Mouse (Mus musculus) cerebellum, postnatal 4 days (tissue): ENCODE data around the gene Brdt.
A peak's percentile ranks its signal among the peaks of the same experiment; 100 is the strongest.

Experiments
- DNase-seq, 2 experiments: peaks; one replicate each; pipeline ENCODE4 v3.0.0; 2022; ENCODE audit warnings: low spot score in 2 of 2, mixed read lengths in 1 of 2

Gene Brdt

DNA sequence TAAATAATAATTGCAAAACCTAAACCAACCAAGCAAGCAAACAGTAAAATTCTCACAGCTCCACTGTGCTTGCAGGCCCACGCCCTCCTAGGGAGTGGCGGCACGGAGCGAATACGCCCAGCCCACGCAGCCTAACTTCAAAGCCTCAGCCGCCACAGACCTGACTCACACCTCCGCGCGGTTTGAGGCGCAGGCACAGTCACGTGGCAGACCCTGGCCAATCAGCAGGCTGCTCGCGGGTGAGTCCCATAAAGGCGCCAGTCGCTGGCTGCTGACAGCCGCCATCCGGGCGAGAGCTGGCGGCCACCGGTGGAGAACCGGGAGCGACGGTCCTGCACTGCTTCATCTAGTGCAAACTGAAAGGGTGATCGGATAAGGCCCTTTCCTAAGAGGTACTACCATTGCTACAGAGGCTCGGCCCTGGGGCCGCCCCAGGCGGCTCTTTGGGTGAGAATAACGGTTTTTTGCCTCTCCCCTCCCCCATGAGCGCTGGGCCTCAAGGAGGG lies at the start of gene Brdt:
Gene Brdt (plus strand): TSS at position 244 of the 506 bp plus-strand sequence.
- no peak for DNase-seq

DNA sequence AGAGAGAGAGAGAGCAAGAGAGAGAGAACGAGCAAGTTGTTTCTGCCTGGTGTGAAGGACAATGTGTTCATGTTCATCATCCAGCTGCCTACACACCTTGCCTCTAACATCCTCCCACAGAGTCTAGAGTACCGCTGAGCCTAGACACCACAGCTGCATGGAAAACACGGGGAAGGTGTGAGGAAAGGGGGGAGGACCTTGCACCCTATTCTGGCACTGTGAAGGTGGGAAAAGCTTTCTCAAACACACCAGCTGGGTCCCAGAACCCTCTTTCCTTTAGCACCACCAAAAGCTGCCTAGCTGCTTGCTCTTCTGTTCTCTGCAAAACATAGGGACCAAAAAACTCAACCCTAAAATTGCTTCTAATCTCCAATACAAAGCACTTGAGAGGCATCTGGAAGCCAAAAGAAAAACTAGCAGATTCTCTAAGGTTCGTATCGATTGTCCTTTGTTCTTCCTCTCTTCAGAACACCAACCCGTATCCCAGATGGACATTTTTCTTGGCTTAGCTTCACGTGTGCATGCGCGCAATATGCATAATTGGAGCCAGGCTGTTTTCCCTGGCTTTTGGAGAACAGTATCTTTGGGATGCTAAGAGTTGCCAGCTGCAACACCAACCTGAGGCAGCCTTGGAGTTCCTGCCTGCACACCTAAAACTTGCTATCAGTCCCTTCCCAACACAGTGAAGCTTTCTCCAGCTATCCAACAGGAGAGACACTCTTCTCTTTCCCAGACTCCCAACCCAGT lies 48.2 kb upstream of the Brdt start:
- DNase-seq: no peak

DNA sequence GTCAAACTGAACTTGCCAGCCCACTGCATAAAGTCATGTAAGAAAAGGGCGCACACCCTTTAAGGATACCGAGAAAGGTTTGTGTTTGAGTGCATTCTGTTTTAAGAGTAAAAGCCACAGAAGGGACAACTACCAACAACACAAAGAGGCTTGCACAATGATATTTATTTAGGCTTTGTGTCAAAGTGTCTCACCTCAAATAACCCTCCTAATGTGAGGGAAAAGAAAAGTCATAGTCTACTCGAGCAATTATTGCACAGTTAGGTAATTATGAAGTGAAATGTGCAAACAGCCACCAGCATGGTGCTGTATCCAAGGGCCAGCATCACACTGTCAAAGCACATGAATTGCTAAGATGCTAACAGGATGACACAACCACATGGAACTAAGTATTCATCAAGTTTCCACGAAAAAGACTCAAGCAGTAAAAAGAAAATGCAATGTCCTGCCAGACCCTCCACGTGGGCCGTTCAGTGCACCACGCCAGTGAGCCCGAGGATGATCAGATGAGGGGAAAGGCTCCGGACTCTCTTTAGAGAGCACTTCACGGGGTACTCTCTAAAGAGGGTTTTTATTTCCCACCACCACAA lies 46.9 kb upstream of the Brdt start:
- no peak for DNase-seq

DNA sequence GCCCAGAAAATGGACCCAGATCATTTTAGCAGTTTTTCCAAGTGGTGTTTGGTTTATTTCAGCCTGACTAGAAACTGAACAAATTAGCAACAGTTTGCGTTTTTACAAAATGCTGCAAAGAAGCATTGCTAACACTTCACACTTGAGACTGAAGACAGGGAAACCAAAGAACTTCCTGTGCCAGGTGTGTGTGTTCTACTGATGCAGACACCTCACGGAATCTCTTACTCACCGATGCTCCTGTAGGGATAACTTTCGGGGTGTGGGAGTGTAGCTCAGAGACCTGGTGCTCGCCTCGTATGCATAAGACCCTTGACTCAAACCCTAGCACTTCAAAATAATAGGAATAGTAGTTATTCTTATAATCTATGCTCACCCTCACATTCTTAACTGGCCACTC lies 45.4 kb upstream of the Brdt start:
- no peak for DNase-seq

DNA sequence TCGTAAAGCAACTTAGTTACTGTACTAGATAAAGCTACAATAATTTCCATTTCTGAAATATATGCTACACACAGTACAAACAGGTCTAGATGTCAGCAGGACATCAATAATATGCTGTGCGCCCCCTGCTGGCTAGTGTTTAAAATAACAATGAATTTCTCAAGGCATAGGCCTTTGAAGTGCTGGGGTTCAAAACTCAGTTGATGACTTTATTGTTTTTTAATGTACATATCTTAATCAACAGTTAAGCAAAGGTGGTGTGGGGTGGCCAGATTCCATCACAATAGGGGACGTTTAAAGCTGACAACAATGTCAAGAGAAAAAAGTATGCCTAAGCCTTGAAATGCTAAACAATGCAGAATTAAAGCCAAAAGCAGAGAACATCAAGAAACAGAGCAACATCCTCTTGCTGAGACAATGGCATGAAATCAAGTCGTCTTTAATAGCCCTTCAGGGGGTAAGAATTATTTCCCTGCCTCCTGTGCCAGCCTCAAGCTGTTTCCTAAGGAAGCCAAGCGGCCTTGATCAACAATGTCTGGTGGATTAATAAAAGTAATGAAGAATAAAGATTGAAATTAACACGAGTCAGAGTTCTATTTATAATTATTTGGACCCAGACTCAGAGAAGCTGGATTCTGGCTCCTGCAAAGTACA lies 43.6 kb upstream of the Brdt start:
- peak; percentile 47 to 60 for DNase-seq

DNA sequence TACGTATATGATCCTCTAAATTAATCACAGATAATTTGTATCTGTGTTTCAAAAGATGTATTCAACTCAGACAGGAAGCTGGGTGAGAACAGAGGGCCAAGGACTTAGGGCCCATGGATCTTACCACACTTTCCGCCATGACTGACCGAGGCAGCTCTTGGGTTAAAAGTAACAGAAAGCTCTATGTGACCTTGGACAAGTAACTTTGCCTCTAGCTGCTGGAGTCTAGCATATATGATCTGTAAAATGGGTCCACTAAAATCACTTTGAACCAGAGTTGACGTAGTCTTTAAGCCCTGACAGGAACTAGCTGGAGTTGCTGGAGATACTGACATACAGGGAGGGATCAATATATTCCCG lies 43.1 kb upstream of the Brdt start:
- DNase-seq: no peak

DNA sequence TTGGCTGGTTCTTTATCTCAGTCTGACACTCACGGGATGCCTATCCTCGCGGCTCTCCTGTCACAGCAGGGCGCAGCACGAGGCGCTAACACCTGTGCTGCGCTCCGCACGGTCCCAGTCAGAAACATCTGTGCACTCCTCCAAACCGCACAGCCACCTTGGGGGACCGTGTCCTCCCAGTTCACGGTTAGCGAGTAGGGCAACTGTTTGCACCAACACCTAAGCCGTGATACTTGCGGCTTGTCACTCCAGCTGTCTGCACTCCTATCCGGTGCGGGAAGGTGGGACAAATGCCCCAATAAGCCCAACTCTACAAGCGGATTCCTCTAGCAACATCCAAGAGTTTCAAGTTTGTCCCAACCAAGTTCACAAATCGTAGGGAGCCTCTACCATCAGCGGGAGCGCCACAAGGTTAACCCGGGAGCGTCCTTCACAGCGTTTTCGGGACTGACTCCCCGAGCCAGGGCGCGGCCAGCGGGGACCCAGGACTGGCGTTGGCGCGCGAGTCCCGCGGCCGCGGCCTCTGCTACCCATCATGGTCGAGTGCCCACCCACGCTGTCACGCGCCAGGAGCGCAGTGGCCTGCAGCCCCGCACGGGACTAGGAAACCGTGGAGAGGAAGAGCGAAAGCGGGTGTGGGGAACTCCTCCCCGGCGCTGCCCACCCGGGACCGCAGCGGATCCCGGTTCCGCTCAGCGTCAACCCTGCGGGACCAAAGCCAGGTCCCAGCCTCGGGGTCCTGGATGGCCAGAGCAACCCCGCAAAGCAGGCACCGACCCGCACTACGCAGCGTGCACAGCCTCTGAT lies 42.3 kb upstream of the Brdt start:
- peak in 1 of 2 experiments; percentile 34 for DNase-seq

DNA sequence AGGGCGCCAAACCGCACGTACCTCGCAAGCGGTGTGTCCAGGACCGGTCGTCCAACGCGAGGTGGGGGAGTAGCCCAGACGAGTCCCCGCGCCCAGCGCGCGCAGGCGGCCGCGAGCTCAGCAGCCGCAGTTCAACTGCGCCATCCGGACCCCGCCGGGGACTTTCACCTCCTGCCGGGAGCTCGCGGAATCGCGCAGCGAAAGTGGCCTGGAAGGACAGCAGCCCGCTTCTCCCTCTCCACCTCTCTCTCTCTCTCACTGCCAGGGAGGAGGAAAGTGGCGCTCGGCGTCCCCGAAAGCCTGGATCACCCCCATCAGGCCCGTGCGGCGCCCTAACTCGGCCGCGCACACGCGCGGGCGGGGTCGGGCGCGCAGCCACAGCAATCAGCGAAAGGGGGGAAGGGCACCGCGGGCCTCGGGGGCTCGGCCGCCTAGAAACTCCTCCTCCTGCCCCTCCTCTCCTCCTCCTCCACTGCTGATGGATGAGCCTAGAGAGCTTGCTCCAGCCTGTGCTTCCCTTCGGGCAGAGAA lies 41.7 kb upstream of the Brdt start, which contains the start of gene Tgfbr3:
Gene Tgfbr3 (minus strand): TSS at position 396 of the 531 bp plus-strand sequence.
- DNase-seq: peak; percentile 45 to 67

DNA sequence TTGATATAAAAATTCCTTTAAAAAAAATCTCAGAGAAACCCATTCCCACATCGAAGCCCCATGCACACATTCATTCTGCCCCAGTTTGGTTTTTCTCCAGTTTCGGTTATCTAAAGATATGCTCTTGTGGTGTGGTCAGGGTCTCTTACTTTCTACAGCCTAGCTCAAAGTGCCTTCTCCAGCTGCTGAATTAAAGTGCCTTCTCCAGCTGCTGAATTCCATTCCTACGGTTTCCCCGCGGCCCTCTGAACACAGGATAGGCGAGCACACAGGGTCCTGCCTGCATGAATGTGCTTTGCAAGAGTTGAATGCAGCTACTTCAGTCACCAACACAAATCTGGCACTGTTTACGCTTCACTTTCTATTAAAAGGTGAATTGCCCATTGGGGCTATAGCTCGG lies 41.0 kb upstream of the Brdt start:
- DNase-seq: no peak

DNA sequence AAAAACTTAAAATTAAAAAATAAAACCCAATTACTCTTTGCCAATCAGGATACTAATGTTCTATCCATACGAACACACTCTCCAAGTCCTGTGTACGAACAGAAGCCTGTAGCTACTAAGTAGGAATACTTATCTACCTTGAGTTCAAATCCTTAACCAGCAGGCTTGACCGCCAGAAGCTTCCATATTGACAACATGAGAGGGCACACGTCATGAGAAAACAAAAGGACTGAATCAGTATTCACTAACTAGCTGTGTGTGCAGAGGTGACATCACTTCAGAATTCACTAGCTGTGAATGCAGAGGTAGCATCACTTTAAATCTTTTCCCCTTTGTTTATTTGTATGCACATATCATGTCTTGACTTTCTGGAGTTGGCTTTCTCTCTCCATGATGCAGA lies 36.9 kb upstream of the Brdt start:
- no peak for DNase-seq

DNA sequence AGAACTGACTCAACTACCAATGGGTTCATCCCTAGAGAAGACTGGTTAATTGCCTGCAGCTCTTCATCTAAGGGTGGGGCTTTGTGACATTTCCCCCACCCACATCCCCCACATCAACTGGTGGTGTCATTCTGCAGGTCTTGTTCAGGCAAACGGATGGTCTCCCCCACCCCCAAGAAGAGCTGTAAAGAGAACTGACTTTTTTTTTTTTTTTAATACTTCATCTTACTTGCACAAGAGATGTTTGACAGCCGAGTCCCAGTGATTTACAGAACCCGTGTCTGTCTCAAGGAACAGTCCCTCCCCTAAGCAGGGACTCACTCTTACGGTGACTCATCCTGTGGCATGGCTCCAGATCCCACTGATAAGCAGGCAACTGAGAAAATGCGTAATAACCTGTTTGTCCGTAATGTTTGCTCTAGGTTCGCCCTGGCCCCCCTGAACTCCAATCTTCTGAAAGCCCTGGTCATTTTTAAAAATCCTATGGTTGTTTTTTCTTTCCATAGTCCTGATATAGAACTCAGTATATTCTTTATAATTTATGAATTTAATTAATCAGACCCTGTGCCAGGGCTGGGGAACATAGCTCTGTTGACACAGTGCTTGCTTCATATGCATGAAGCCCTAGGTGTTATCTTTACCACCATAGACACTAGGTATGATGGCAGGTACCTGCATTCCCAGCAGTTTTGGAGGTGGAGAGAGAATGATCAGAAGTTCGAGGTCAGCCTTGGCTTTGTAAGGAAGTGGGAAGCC lies 35.7 kb upstream of the Brdt start:
- DNase-seq: no peak

DNA sequence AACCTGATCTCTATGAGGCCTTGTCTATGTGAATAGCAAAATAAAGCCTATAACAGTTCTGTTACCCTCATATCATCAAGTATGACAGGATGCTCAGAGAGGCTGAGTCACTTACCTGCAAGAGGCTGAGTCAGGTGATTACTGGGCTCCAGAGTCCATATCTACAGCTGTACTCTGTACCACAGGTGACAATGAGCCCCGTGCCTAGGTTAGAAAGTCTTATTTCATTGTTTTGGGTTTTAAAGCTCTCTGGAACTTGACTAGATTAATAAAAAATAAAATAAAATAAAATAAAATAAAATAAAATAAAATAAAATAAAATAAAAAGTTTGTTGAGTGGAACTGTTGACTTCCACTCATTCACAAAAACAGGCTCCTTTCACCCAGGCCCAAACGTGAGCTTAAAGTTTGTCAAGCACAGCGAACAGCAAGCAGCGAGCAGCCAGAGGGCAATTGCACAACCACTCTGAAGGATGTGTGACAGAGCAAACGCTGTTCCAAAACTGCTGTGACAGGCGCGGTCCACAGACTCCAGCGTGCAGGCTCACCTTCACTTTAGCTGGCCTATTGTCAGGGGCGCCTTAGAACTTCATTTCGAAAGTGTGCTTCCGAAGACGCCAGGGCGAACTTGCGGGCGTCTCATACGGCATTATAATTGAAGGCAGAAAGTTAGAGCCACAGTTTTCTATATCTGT lies 35.0 kb upstream of the Brdt start:
- DNase-seq: no peak

DNA sequence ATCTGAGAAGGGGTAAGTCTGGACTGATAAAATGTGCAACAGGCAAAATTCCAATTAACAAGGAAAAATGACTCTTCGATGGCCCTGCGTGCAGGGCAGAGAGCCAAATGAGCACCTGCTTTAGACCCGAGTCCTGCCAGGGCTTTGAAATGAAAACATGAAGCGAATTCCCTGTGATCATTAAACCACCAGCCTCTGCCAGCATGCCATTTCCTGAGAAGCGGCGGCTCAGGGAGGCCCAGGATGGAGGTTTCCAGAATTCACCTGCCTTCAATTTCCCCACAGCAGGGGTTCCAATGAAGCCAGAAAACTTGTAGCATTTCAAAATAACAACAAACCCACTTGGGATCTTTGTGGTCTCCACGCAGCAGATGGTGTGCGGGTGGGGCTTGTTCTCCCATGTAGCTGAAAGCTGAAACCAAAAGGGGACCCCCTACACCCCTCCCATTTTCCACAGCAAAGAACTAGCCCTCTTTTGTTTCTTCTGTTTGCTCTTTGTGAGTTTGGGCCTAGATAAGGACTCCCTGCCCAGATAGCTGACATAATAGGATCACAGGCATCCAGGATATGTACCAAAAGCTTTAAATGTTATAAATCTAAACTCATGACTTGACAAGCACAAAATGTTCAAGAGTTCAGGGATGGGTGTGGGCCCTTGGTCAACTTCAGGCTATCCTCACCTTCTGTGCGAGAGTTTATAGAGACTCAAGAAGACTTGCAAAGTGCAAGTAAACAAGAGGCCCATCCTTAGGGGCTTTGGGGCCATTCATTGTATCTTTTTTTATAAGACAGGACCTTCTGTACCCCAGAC lies 34.2 kb upstream of the Brdt start:
- DNase-seq: peak in 1 of 2 experiments; percentile 25

DNA sequence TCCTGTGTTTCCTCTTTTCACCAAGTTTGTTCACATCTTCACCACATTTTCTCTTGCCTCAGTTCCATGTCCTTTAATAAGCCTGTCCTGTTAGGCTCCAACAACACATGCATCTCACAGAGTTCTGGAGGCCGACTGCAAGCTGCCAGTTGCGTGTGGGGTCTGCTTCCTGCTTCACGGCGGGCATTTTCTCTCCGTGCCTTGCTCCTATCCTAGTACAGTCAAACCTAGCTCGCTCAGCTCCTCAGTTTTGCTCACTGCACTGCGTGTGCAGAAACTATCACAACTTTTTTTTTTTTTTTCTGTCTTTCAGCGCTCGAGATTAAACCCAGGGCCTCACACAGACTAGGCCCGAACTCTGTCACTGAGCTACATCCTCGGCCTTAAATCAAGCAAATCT lies 32.1 kb upstream of the Brdt start:
- no peak for DNase-seq

DNA sequence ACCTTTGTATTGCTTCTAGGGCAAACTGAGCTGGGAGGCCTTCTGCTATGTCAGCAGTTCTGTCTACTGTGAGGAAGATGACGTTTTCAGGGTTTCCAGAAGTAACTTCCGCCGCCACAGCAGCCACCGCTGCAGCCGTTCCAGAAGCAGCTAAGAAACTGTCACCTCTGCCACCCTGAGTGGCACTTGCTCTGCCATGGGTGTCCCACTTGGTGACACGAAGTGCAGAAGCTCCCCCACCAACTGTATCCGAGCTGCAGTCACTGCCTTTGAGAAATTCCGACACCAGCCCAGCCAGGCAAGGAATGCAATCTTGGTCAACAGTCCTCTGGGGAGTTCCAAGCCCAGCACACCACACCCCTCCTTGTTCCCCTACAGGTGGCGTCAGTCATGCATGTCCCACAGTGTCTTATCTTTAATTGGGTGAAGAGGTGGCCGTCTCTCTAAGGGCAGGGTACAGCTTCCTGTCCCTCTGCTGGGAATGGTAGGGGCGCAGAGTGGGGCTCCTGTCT lies 27.6 kb upstream of the Brdt start:
- DNase-seq: no peak

DNA sequence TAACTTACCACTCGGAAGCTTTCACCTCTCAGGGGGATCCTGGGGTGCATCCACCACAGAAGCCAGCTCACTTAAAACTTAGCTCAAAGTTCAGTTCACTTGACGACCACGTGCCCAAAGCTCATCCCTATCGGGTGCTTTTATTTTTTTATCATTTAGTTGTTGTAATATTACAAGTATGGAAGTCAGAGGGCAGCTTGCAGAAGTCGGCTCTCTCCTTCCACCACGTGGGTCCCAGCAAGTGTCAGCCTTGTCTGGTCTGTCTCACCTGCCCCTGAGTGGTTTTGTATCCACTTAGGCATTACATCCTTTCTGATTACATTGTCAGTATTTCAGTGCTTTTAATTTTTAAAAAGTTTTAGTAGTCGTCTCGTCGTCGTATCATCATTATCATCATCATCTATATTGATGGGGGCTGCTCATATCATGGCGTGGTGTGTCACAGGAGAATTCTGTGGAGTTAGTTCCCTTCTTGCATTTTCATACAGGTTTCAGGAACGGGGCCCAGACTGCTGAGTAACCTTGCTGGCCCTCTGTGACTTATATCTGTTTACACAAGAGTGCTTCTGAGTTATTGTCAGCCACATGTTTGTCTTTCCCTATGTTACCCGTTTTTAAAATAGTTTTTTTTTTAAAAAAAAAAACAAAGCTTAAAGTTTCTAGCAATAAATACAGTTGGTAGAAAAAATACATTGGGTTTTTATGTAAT lies 26.7 kb upstream of the Brdt start:
- no peak for DNase-seq

DNA sequence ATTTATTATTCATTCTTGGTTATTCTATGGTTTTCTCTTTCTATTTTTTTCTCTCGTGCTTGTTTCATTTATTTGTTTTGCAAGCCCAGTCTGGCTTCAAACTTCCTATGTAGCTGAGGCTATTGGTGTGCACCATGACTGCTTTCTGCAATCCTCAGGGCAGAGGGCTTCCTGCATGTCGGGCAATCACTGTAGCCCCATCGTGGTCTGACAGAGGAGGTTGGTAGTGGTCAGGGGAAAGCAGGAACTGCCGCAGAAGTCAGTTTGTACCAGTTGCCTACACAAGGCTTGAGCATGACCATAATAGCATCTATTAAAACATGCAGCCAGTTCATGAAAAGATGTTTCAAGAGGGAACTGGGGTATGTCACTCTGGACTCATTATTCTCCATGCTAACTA lies 23.5 kb upstream of the Brdt start:
- DNase-seq: no peak

DNA sequence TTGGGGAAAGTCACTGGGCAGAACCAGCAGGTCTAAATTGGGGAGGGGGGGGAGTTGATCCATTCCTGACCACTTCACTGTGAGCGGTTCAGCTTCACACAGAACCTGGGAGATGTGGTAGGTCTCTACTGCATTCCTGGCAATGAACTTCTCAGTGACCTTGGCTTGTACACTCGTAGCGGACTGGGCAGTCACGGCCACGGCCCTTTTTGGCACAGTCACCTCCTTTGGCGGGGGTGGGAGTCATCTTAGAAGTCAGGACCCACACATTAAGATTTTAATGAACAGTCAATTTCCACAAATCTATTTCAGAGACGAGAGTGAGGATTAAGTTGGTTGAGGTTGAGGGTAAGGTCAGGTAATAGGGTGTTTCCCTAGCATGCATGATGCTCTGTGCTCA lies 13.8 kb upstream of the Brdt start:
- DNase-seq: no peak

DNA sequence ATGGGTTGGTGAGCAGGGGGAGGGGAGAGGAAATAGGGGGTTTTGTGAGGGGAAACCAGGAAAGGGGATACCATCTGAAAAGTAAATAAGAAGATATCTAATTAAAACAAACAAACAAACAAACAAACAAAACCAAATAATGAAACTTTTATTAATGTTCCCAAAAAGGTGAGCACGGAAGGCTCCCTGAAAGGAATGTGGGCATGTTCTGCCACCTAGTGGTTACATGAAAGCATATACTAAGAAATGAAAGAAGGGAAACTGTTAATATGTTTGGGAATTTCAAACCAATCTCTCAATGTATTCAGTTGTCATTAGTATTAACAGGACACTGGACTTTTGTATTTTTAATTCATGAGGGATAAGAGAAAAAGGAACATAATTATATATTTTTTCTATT lies 10.3 kb upstream of the Brdt start:
- no peak for DNase-seq
